Mouse (Mus musculus) cerebellum, adult 2 months (tissue): ENCODE results near the gene Gm48552.

ENCODE experiments used
- CTCF ChIP-seq: fragments of 200-500 bp; IDR thresholded peaks from 2 replicates; pipeline ENCODE4 v1.5.1; 2011; ENCODE audit warnings: low read depth, mild to moderate bottlenecking, control low read depth, low read length, moderate library complexity, borderline replicate concordance; ENCODE audit not compliant: insufficient read depth
- POLR2A ChIP-seq: fragments of 200-500 bp; IDR thresholded peaks from 2 replicates; pipeline ENCODE4 v1.6.1; 2011; ENCODE audit warnings: low read length, control low read depth, borderline replicate concordance; ENCODE audit not compliant: insufficient read depth

- TF ChIP-seq POLR2A (no peak), CTCF (no peak)
Measured at GRCm38 (mm10) chr10:81412586-81413309, 23.9 kb downstream of the Gm48552 start.
